Mouse (Mus musculus): ENCODE data around the gene Ubash3b. TPM values are rescaled to one million over a fixed set of nuclear protein-coding genes. Genes with fewer than 3 reads are reported as not detected.

The Ubash3b gene
- polyA plus RNA-seq, 1 experiment from 2014 or later: 6.7 TPM

- no peaks in the 10 kb centered on the region for H3K36me3 ChIP-seq (replicated peaks)
- DNase-seq (ENCODE audit: low spot score): no peak
- H3K27ac ChIP-seq (replicated peaks): no peak overlapping the region
- no peaks in the 10 kb centered on the region for H3K27me3 ChIP-seq (replicated peaks; ENCODE audit: low read depth, poor library complexity, severe bottlenecking)
- whole genome bisulfite sequencing: 88% methylated on average over 15 of the region's 15 CpGs
- no peak overlapping the region for H3K4me3 ChIP-seq
- H3K4me1 ChIP-seq: peaks cover 13% of the 10 kb centered on the region
- H3K9me3 ChIP-seq: no peaks in the 10 kb centered on the region
Observed at GRCm38 (mm10) chr9:41143825-41144224, 17.7 kb downstream of the Ubash3b start.

GRCm38 (mm10) chr9:41143115-41143514, 18.4 kb downstream of the Ubash3b start:
- no peaks in the 10 kb centered on the region for H3K36me3 ChIP-seq (replicated peaks)

GRCm38 (mm10) chr9:41141026-41141425, 20.5 kb downstream of the Ubash3b start:
- H3K4me1 ChIP-seq: 0 out of 2 replicates have a peak, but pooled peaks cover 7% of the 10 kb centered on the region
- DNase-seq (ENCODE audit: low spot score): no peak
- H3K9me3 ChIP-seq: no peaks in the 10 kb centered on the region
- WGBS: 83% methylated on average over 2 of the region's 2 CpGs
- H3K36me3 ChIP-seq (replicated peaks): no peaks in the 10 kb centered on the region
- no peaks in the 10 kb centered on the region for H3K27me3 ChIP-seq (replicated peaks; ENCODE audit: low read depth, poor library complexity, severe bottlenecking)
- no peak overlapping the region for H3K4me3 ChIP-seq
- H3K27ac ChIP-seq (replicated peaks): no peak overlapping the region

More at GRCm38 (mm10) chr9:41143115-41143514, 18.4 kb downstream of the Ubash3b start:
- Histone ChIP-seq H3K27me3 (replicated peaks; ENCODE audit: low read depth, poor library complexity, severe bottlenecking) (no peaks in the 10 kb centered on the region), H3K4me3 (no peak overlapping the region), H3K9me3 (no peaks in the 10 kb centered on the region), H3K4me1 (peaks cover 13% of the 10 kb centered on the region), H3K27ac (replicated peaks) (no peak overlapping the region)
- 87% methylated on average over 3 of the region's 3 CpGs for WGBS
- DNase-seq (ENCODE audit: low spot score): no peak

- H3K27ac ChIP-seq (replicated peaks): no peak overlapping the region
- WGBS: 88% methylated on average over 6 of the region's 6 CpGs
- DNase-seq (ENCODE audit: low spot score): no peak
- H3K27me3 ChIP-seq (replicated peaks; ENCODE audit: low read depth, poor library complexity, severe bottlenecking): no peaks in the 10 kb centered on the region
- no peak overlapping the region for H3K4me3 ChIP-seq
- H3K4me1 ChIP-seq: 0 out of 2 replicates have a peak, but pooled peaks cover 7% of the 10 kb centered on the region
- no peaks in the 10 kb centered on the region for H3K9me3 ChIP-seq
- no peaks in the 10 kb centered on the region for H3K36me3 ChIP-seq (replicated peaks)
Observed at GRCm38 (mm10) chr9:41138987-41139808, 22.3 kb downstream of the Ubash3b start.

- no peaks in the 10 kb centered on the region for H3K9me3 ChIP-seq
- no peak for DNase-seq (ENCODE audit: low spot score)
- no peaks in the 10 kb centered on the region for H3K27me3 ChIP-seq (replicated peaks; ENCODE audit: low read depth, poor library complexity, severe bottlenecking)
- 75% methylated on average over 7 of the region's 7 CpGs for WGBS
- H3K27ac ChIP-seq (replicated peaks): no peak overlapping the region
- no peak overlapping the region for H3K4me3 ChIP-seq
- H3K36me3 ChIP-seq (replicated peaks): no peaks in the 10 kb centered on the region
- 0 out of 2 replicates have a peak, but pooled peaks cover 7% of the 10 kb centered on the region for H3K4me1 ChIP-seq
Observed at GRCm38 (mm10) chr9:41136691-41137467, 24.6 kb downstream of the Ubash3b start.

GRCm38 (mm10) chr9:41136273-41136672, 25.2 kb downstream of the Ubash3b start:
- DNase-seq (ENCODE audit: low spot score): no peak
- 91% methylated on average over 2 of the region's 2 CpGs for WGBS
- H3K27ac ChIP-seq (replicated peaks): no peak overlapping the region

GRCm38 (mm10) chr9:41134907-41135306, 26.6 kb downstream of the Ubash3b start:
- H3K27me3 ChIP-seq (replicated peaks; ENCODE audit: low read depth, poor library complexity, severe bottlenecking): no peaks in the 10 kb centered on the region
- no peak overlapping the region for H3K4me3 ChIP-seq
- DNase-seq (ENCODE audit: low spot score): no peak
- H3K9me3 ChIP-seq: no peaks in the 10 kb centered on the region
- 83% methylated on average over 4 of the region's 4 CpGs for WGBS
- no peaks in the 10 kb centered on the region for H3K36me3 ChIP-seq (replicated peaks)
- H3K4me1 ChIP-seq: 0 out of 2 replicates have a peak, but pooled peaks cover 7% of the 10 kb centered on the region
- H3K27ac ChIP-seq (replicated peaks): no peak overlapping the region

More at GRCm38 (mm10) chr9:41136273-41136672, 25.2 kb downstream of the Ubash3b start:
- no peaks in the 10 kb centered on the region for H3K27me3 ChIP-seq (replicated peaks; ENCODE audit: low read depth, poor library complexity, severe bottlenecking)
- H3K4me1 ChIP-seq: 0 out of 2 replicates have a peak, but pooled peaks cover 7% of the 10 kb centered on the region
- no peaks in the 10 kb centered on the region for H3K36me3 ChIP-seq (replicated peaks)
- no peaks in the 10 kb centered on the region for H3K9me3 ChIP-seq
- H3K4me3 ChIP-seq: no peak overlapping the region

- 90% methylated on average over 8 of the region's 8 CpGs for WGBS
- H3K4me1 ChIP-seq: peaks cover 2% of the 10 kb centered on the region; the same call in 1 of the 2 replicates
- H3K27me3 ChIP-seq (replicated peaks; ENCODE audit: low read depth, poor library complexity, severe bottlenecking): no peaks in the 10 kb centered on the region
- no peak for DNase-seq (ENCODE audit: low spot score)
- H3K36me3 ChIP-seq (replicated peaks): no peaks in the 10 kb centered on the region
- H3K9me3 ChIP-seq: no peaks in the 10 kb centered on the region
- no peak overlapping the region for H3K4me3 ChIP-seq
- H3K27ac ChIP-seq (replicated peaks): no peak overlapping the region
Observed at GRCm38 (mm10) chr9:41130563-41130962, 30.9 kb downstream of the Ubash3b start.

GRCm38 (mm10) chr9:41129802-41130480, 31.6 kb downstream of the Ubash3b start:
- H3K4me3 ChIP-seq: no peak overlapping the region
- H3K4me1 ChIP-seq: peaks cover 2% of the 10 kb centered on the region; the same call in 1 of the 2 replicates
- H3K9me3 ChIP-seq: no peaks in the 10 kb centered on the region
- 76% methylated on average over 10 of the region's 10 CpGs for WGBS
- no peak overlapping the region for H3K27ac ChIP-seq (replicated peaks)
- H3K27me3 ChIP-seq (replicated peaks; ENCODE audit: low read depth, poor library complexity, severe bottlenecking): no peaks in the 10 kb centered on the region
- H3K36me3 ChIP-seq (replicated peaks): no peaks in the 10 kb centered on the region
- DNase-seq (ENCODE audit: low spot score): no peak

GRCm38 (mm10) chr9:41129273-41129672, 32.2 kb downstream of the Ubash3b start:
- H3K4me3 ChIP-seq: no peak overlapping the region
- no peak overlapping the region for H3K27ac ChIP-seq (replicated peaks)
- DNase-seq (ENCODE audit: low spot score): no peak
- no peaks in the 10 kb centered on the region for H3K36me3 ChIP-seq (replicated peaks)
- 97% methylated on average over 3 of the region's 3 CpGs for WGBS
- H3K4me1 ChIP-seq: peaks cover 2% of the 10 kb centered on the region; the same call in 1 of the 2 replicates
- no peaks in the 10 kb centered on the region for H3K27me3 ChIP-seq (replicated peaks; ENCODE audit: low read depth, poor library complexity, severe bottlenecking)
- no peaks in the 10 kb centered on the region for H3K9me3 ChIP-seq

- no peaks in the 10 kb centered on the region for H3K36me3 ChIP-seq (replicated peaks)
- 85% methylated on average over 3 of the region's 3 CpGs for WGBS
- peaks cover 2% of the 10 kb centered on the region; the same call in 1 of the 2 replicates for H3K4me1 ChIP-seq
- H3K9me3 ChIP-seq: no peaks in the 10 kb centered on the region
- H3K27ac ChIP-seq (replicated peaks): no peak overlapping the region
- H3K27me3 ChIP-seq (replicated peaks; ENCODE audit: low read depth, poor library complexity, severe bottlenecking): no peaks in the 10 kb centered on the region
- no peak overlapping the region for H3K4me3 ChIP-seq
- no peak for DNase-seq (ENCODE audit: low spot score)
Observed at GRCm38 (mm10) chr9:41126723-41127122, 34.8 kb downstream of the Ubash3b start.

- no peaks in the 10 kb centered on the region for H3K9me3 ChIP-seq
- H3K27me3 ChIP-seq (replicated peaks; ENCODE audit: low read depth, poor library complexity, severe bottlenecking): no peaks in the 10 kb centered on the region
- DNase-seq (ENCODE audit: low spot score): no peak
- no peak overlapping the region for H3K4me3 ChIP-seq
- no peak overlapping the region for H3K27ac ChIP-seq (replicated peaks)
- peaks cover 2% of the 10 kb centered on the region; the same call in 1 of the 2 replicates for H3K4me1 ChIP-seq
- no peaks in the 10 kb centered on the region for H3K36me3 ChIP-seq (replicated peaks)
- WGBS: 96% methylated on average over 6 of the region's 6 CpGs
Observed at GRCm38 (mm10) chr9:41124305-41124704, 37.2 kb downstream of the Ubash3b start.
